In genomic region chr3:52603244-52603704, GRCm38 (mm10) we compare ENCODE assay signal across 10 mouse cellular contexts.
DNase-seq lines count a peak whose midpoint lies in the region; ATAC-seq and TF ChIP-seq lines count a peak whose summit lies in the region.
"Had no signal": no experiment of that assay in that cellular context is flagged by ENCODE, and none has a peak within 500 bp of the region (broad histone marks: within the 10 kb centered on the region; RNA-seq: fewer than 3 reads in every experiment).

No protein-coding gene starts in this region.

- H3K27me3 ChIP-seq in liver, adult 2 months (ENCODE audit: control insufficient read depth, insufficient read depth, low read length): no peaks in the 10 kb centered on the region
- no peaks in the 10 kb centered on the region for H3K27me3 ChIP-seq in liver, embryonic 12.5 days (replicated peaks)
- no peaks in the 10 kb centered on the region for H3K27me3 ChIP-seq in thymus, adult 2 months (ENCODE audit: control insufficient read depth, insufficient read depth, low read length)
- H3K27me3 ChIP-seq: forebrain, embryonic 15.5 days had no signal

- no peak for TF ChIP-seq POLR2A in liver, adult 2 months (IDR thresholded peaks at IDR 0.05; ENCODE audit: extremely low read depth, insufficient read depth, low read length)
- TF ChIP-seq POLR2A in thymus, adult 2 months (IDR thresholded peaks at IDR 0.05; ENCODE audit: control insufficient read depth, extremely low read depth, insufficient read depth, low read length, poor library complexity): no peak

- H3K9me3 ChIP-seq in liver, embryonic 12.5 days (replicated peaks): no peaks in the 10 kb centered on the region
- H3K9me3 ChIP-seq: forebrain, embryonic 15.5 days; midbrain, embryonic 13.5 days had no signal

- no peaks in the 10 kb centered on the region for H3K79me2 ChIP-seq in liver, adult 2 months (ENCODE audit: control insufficient read depth, insufficient read depth, low read length)

- H3K27ac ChIP-seq in liver, adult 2 months (replicated peaks; ENCODE audit: insufficient read depth, low read depth, low read length): no peak overlapping the region
- H3K27ac ChIP-seq in liver, embryonic 12.5 days: no peak overlapping the region
- peak overlapping the region; percentile 97 for H3K27ac ChIP-seq in gastrocnemius, adult 2 months
- H3K27ac ChIP-seq in thymus, adult 2 months (ENCODE audit: control insufficient read depth, insufficient read depth, low read length): no peak overlapping the region
- H3K27ac ChIP-seq: forebrain, embryonic 15.5 days; midbrain, embryonic 13.5 days had no signal

- intact Hi-C loops in gastrocnemius, adult 2 months (cut with DNase I): loop anchor here (2.0 kb wide), 1 partner anchor 72 kb away; no protein-coding TSS in a partner anchor

- ATAC-seq in liver, embryonic 12.5 days: no peak
- ATAC-seq: forebrain, embryonic 15.5 days; midbrain, embryonic 13.5 days had no signal

- H3K4me3 ChIP-seq in liver, adult 2 months (ENCODE audit: insufficient read depth, low read depth, low read length): no peak overlapping the region
- H3K4me3 ChIP-seq in liver, embryonic 12.5 days: no peak overlapping the region
- H3K4me3 ChIP-seq in gastrocnemius, adult 2 months: 0 out of 2 replicates have a peak overlapping the region, but pooled peaks have one; percentile 11
- H3K4me3 ChIP-seq in thymus, adult 2 months (ENCODE audit: control insufficient read depth, insufficient read depth, low read length): no peak overlapping the region
- H3K4me3 ChIP-seq: forebrain, embryonic 15.5 days; midbrain, embryonic 13.5 days had no signal

- 75% methylated on average over 8 of the region's 8 CpGs for WGBS in liver, adult 2 months
- 69% methylated on average over 8 of the region's 8 CpGs for WGBS in liver, embryonic 12.5 days (ENCODE audit: insufficient replicate concordance)
- 92% methylated on average over 8 of the region's 8 CpGs for WGBS in thymus, adult 2 months

- peak; percentile 52 for DNase-seq in liver, adult 2 months (ENCODE audit: extremely low read depth, low read depth, low spot score)
- DNase-seq in gastrocnemius, adult 2 months: peak; percentile 86
- peak; percentile 49 for DNase-seq in heart, postnatal 4 days
- DNase-seq in urinary bladder, postnatal 10 days (ENCODE audit: low spot score): peak; percentile 22
- DNase-seq in left cerebral cortex, adult 11 months (ENCODE audit: low spot score): no peak
- no peak for DNase-seq in thymus, adult 2 months
- DNase-seq in adrenal gland, postnatal 4 days (ENCODE audit: low spot score in 2 of 2): no peak

- H3K36me3 ChIP-seq in liver, adult 2 months (ENCODE audit: control insufficient read depth, insufficient read depth, low read length): no peaks in the 10 kb centered on the region
- H3K36me3 ChIP-seq in liver, embryonic 12.5 days: no peaks in the 10 kb centered on the region
- no peaks in the 10 kb centered on the region for H3K36me3 ChIP-seq in thymus, adult 2 months (ENCODE audit: control insufficient read depth, insufficient read depth, low read length)
- H3K36me3 ChIP-seq: forebrain, embryonic 15.5 days; midbrain, embryonic 13.5 days had no signal

- H3K9ac ChIP-seq in liver, adult 2 months (ENCODE audit: low read depth, low read length): no peak overlapping the region
- H3K9ac ChIP-seq in liver, embryonic 12.5 days: no peak overlapping the region
- H3K9ac ChIP-seq: forebrain, embryonic 15.5 days; midbrain, embryonic 13.5 days had no signal

- H3K4me1 ChIP-seq in liver, adult 2 months (ENCODE audit: control insufficient read depth, insufficient read depth, low read length): peaks cover 9% of the 10 kb centered on the region
- H3K4me1 ChIP-seq in liver, embryonic 12.5 days: no peaks in the 10 kb centered on the region
- no peaks in the 10 kb centered on the region for H3K4me1 ChIP-seq in thymus, adult 2 months (replicated peaks; ENCODE audit: control insufficient read depth, insufficient read depth, low read length)

- no peak overlapping the region for H3K4me2 ChIP-seq in liver, embryonic 12.5 days
- H3K4me2 ChIP-seq: forebrain, embryonic 15.5 days; midbrain, embryonic 13.5 days had no signal

- no peak for TF ChIP-seq CTCF in liver, adult 2 months (IDR thresholded peaks at IDR 0.05; ENCODE audit: low read depth, low read length)
- TF ChIP-seq CTCF in gastrocnemius, adult 2 months (IDR thresholded peaks at IDR 0.05): no peak
- no peak for TF ChIP-seq CTCF in thymus, adult 2 months (IDR thresholded peaks at IDR 0.05; ENCODE audit: borderline replicate concordance, control insufficient read depth, extremely low read depth, insufficient read depth, low read length, poor library complexity)

Comparison
In these comparisons a context has a peak if more than half of its experiments do, and no peak if none do; other contexts are left out.
1. DNase-seq: peak in liver, adult 2 months (single experiment), gastrocnemius, adult 2 months (single experiment), heart, postnatal 4 days (single experiment) and urinary bladder, postnatal 10 days (single experiment); none in left cerebral cortex, adult 11 months (single experiment), thymus, adult 2 months (single experiment) and adrenal gland, postnatal 4 days (0 of 2).